Mouse (Mus musculus): Measurements from ENCODE around the gene Prss38.

Prss38 gene

DNA sequence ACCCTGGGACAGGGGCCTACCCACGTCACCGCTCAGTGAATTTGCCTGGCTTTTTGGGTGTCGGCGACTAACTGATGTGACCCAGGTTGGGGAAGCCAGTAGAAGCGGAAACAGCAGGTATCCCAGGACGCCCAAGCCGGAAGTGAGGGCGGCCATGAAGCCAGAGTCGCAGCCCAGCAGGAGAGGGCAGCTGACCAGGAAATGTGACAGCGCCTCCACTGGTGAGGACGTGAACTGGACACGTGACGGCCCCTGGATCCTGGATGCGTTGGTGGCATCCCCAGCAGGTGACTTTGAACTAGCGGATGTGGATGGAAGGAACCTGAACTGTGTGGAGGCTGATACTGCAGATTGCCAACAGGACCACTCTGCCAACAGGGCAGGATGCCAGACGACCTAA, at the start of gene Prss38:
Prss38 (minus strand) TSS at position 183 of the 400 bp plus-strand sequence.
- TF ChIP-seq GATA4 (IDR thresholded peaks at IDR 0.05; ENCODE audit: insufficient replicate concordance, low read length), result no peak

DNA sequence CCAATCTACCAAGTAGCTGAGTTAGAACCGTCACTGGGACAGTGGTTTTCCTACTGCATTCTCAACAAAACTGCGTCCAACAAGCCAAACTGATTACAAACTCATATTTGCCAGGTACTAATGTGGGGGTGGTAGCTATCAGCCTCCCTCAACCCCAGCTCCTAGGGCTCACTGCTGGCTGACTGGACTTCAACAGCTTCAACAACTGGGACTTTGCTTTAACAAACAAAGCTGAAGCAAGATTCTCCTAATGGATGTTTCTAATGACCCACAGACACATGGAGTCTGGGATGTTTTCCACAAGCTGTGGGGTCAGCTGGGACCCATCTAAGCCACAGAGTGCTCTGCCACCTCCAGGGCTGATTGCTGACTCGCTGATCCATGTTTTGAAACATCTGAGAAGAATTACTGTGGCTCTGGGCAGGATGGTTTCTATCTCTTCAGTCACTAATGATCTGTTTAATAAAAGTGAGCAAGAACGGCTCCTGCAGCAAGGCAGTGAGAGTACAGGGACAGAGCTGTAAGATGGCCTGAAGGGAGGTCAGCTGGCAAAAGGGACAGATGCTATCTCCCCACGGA, 47.6 kb upstream of the Prss38 start:
- TF ChIP-seq GATA4 (IDR thresholded peaks at IDR 0.05; ENCODE audit: insufficient replicate concordance, low read length), result no peak

DNA sequence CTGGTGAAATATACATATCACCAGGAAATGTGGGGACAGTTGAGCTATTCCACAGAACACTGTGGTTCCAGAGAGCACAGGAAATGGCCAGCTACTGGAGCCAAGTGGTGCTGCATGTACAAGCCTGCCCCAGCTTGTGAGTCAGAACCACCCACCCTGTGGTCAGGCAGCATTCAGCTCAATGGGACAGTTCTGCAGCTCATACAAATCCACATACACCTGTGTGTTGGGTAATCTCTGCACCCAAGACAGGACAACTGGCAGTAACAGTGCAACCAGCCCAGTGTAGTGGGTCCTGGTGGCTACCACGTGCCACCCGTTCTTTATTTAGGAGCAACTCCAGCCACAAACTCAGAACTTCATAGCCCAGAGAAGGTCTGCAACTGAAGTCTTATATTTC, 46.5 kb upstream of the Prss38 start:
- no peak for TF ChIP-seq GATA4 (IDR thresholded peaks at IDR 0.05; ENCODE audit: insufficient replicate concordance, low read length)

DNA sequence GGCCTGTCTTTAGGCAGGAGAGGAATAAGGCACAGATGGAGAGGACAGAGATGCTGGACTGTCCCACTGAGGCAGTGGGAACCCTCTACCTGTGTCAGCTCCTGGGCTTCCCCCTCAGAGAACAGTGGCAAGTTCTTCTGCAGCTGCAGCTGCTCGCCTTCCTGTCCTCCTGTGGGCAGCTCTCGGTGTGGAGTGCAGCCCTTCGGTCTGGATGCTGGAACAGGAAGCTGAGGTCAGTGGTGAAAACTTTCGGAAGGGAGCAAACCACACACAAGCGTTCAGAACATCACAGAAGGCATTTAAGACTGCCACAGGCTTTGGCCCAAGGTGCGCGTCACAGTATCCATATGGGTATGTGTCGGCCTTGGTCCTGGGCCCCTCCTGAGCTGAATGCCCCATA, 46.0 kb upstream of the Prss38 start:
- TF ChIP-seq GATA4 (IDR thresholded peaks at IDR 0.05; ENCODE audit: insufficient replicate concordance, low read length), result no peak

DNA sequence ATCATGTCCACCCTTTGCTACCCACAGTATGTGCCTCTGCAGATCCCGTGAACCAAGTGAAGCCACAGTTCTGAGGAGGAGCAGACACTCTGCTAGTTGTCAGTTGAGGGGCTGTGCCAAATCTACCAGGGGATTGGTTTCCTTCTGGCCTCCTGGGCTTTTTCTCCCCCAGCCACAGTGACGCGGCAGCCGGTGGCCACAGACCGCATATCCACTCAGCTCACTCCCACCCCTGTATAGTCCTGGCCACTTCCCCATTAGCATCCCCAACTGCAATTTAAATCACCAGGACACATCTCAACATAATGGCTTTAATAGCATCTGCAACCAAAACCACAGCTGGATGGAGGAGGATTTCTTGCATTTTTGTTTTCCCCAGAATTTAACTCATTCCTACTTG, 43.3 kb upstream of the Prss38 start:
- TF ChIP-seq GATA4 (IDR thresholded peaks at IDR 0.05; ENCODE audit: insufficient replicate concordance, low read length), result no peak

DNA sequence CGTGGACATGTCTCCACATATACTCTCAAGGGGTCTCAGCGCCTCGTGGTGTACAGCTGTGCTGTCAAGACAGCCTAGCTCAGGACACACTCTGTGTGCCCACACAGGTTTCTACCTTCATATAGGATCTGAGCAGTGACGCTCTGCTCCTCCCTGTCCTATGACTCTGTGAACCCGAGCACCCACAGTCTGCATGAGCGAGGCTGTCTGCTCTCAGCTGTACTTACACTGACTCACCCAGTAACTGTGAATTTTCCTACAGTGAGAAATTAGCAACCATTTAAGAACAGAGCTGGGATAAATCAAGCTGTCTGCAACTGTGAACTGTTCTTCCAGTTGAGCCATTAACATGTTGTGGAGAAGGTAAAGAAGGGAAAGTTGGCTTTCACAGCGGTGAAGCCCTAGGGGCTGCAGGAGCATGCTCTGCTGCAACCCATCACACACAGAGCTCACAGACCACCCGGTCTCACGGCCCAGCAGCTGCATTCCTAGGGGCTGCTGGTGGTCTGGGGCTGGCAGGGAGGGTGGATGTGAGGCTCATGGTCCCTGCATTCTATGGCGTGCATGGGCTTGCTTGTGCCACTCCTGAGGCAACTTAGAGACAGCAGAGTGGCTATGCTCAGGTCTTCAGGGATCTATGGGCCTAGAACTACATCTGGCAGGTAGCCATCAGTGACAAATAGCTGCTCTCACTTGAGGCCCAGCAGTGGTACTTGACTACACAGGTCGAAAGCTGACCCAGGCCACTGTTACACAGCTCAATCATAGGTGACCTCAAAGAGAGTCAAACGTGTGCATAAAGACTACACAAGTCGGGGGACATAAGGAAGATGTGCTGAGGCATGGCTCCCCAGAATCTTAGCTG, 37.8 kb upstream of the Prss38 start:
- no peak for TF ChIP-seq GATA4 (IDR thresholded peaks at IDR 0.05; ENCODE audit: insufficient replicate concordance, low read length)

DNA sequence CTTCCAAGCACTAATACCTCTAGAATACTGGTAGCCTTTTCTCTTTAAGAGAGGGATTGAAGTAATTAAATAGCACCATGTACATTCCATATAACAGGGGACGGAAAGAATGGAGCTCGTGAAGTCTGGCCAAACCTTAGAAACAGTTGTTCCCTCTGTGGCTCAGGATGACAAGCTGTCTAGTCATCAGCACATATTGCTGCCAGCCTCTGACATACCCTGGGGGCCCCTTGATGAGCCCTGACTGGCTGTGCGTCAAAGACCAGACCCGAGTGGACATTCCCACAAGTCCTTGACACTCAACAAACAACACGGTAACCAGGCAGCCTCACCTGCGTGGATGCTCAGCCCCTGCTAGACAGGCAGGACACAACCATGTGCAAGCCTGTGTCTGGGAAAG, 36.6 kb upstream of the Prss38 start:
- no peak for TF ChIP-seq GATA4 (IDR thresholded peaks at IDR 0.05; ENCODE audit: insufficient replicate concordance, low read length)

DNA sequence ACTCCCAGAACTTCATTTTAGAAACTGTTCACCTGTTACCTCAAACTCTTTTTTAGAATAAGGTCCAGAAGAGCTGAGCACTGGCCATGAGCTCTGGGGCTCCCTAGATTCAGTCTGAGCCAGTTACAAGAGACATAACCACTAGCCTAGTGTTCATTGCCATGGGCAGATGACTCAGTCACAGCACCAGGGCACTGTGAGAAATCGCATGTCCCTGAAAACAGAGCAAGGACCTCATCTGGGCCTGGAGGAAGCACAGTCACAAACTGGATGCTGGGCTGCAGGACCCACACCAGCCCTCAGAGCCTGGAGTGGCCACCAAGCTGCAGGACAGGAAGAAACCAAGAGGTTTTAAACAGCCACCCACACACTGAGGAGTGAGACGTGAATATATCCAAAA, 35.4 kb upstream of the Prss38 start:
- no peak for TF ChIP-seq GATA4 (IDR thresholded peaks at IDR 0.05; ENCODE audit: insufficient replicate concordance, low read length)

DNA sequence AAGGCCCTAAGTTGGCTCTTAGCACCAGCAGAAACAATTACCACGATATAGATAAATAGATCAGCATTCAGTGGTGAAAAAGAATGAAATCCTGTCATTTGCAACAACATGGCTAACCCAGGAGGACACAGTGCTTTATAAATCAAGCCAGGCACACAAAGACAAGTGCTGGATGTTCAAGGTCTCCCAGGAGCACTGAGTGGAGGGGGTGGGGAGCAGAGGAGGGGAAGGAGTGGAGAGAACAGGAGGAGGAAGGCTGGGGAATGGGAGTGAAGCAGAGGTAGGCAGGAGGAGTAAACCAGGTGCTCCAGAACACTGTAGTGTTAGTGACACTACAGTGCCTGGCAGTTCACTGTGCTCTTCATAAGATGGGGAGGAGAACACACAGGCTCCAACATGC, 30.3 kb upstream of the Prss38 start:
- TF ChIP-seq GATA4 (IDR thresholded peaks at IDR 0.05; ENCODE audit: insufficient replicate concordance, low read length), result no peak

DNA sequence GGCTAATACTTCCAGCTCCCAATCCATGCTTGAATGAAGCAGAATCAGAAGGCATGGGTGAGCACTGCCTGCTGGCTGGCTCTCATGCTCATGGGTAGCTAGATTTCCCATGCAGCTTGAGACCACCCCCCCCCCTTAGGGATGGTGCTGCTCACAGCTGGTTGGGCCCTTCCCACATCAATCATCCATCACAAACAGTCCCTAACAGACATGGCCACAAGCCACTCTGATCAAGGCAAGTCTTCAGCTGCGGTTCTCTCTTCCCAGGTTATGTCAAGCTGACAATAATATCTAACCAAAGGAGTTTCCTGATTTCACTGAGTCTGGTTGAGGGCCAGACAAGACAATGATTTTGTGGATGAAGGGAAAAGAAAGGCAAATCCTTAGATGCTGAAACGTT, 25.4 kb upstream of the Prss38 start:
- TF ChIP-seq GATA4 (IDR thresholded peaks at IDR 0.05; ENCODE audit: insufficient replicate concordance, low read length), result no peak

DNA sequence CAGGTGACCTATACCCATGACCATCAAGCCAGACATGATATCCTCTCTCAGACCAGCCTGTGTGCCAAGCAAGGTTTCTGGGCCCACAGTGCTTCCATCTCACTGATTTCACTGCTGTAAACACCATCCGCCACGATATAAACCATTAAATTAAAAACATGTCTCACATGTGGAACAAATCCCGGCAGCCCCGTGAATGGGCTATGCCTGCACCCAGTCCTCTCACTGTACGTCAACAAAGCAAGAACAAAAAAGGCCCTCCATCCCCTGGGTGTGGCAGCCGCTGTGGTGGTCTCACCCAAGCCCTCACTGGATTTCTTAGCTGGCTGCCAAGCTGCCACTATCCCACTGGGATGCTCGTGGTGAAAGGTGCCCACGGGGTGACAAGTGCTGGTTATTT, 24.4 kb upstream of the Prss38 start:
- TF ChIP-seq GATA4 (IDR thresholded peaks at IDR 0.05; ENCODE audit: insufficient replicate concordance, low read length), result no peak

DNA sequence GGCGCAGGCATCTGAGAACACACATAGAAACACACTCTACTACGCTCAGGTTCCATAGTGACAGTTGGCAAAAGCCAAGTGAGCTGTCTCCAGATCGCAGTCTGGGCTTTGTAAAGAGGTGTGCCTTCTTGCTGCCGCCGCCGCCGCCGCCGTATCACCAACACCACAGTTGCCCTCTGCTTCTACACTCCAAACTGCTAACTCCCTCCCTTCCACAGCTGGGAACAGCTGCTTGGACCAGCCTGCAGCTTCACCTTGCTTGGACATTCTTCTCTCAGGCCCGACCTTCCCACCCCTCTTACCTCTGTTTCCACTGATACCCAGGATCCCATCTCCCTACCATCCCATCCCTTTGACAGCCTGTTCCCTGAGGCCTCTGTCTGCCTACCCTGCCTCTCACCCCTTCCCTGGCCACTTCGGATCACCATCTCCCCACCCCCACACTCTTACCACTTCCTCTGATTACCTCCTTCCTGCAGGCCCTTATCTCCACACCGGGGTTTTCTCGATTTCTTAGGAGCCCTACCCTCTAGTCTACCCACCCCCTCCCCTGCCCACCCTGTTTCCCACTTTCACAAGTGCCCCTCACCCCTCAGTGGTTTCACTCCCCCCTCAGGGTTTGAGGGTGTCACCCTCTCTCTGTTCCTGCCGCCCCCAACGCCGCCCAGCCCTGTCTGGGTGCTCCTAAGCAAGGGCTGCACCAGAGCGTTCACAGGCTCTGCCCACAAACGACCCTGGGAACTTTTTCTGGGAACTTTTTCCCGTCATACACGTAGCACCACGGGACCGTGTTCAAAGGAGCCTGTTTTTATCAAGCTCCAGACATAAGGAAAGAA, 22.3 kb upstream of the Prss38 start:
- TF ChIP-seq GATA4 (IDR thresholded peaks at IDR 0.05; ENCODE audit: insufficient replicate concordance, low read length), result no peak

DNA sequence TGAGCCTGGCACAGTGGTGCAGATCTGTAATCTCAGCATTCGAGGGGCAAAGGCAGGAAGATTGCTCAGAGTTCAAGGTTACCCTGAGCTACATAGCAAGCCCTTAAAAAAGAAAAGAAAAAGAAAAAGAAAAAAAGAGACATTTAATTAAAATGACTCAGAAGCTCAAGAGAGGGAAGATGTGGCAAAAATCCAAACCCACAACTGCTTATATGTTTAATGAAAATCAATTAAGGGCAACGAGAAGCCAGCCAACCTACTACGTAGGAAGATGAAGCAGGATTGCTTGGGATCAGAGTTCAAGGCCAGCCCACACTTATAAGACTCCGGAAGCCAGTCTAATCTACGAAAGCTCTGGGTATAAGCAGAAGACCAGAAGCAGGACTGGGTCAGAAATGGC, 19.0 kb upstream of the Prss38 start:
- TF ChIP-seq GATA4 (IDR thresholded peaks at IDR 0.05; ENCODE audit: insufficient replicate concordance, low read length), result no peak

DNA sequence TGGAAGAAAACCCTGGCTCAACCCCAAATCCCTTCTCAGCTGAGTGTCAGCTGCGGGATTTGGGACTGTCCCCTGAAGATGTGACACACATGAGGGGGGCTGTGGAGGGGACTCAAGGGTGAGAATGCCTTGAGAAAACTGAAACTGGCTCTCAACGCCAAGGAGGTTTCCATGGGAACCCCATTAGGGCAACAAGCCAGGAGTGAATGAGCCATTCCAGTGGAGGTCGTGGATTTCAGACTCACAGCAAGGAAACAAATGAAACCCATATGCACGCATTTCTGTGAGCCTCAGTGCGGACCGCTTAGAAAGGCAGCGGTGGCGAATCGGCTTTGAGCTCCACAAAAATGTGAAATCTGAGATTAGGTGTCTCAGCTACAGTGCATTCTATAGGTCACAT, 18.1 kb upstream of the Prss38 start:
- no peak for TF ChIP-seq GATA4 (IDR thresholded peaks at IDR 0.05; ENCODE audit: insufficient replicate concordance, low read length)

DNA sequence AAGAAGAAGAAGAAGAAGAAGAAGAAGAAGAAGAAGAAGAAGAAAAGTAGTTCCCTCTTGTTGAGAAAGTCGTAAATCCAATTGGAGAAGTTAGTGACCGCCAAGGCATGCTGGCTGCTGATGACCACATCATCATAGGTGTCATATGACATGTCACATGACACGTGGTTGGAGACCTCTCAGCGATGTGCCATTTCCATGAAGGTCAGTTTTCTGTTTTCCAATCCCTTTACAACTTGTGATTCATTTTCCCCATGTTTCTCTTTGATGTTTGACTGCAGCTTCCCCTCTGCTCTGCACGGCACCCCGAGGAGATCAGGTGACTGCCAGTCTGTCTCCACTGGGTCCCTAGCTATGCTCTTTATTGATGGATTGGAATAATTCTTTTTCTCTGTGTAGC, 16.8 kb upstream of the Prss38 start:
- TF ChIP-seq GATA4 (IDR thresholded peaks at IDR 0.05; ENCODE audit: insufficient replicate concordance, low read length), result no peak

DNA sequence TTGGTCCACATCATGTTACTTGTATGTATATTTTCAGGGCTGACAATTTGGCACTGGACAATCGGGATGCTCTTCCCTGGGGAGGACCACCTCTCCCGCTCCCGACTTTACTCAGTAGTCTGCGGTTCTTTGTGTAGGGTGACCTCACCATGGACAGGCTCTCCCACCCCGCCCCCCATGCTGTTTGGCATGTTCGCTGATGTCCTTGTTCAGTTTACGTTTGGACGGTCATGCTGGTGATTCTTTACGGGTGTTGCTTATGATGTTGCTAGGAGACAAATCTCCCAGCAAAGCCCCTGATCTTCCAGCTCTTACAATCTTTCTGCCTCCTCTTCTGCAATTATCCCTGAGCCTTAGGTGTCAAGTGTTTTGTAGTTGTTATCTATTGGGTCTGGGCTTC, 15.0 kb upstream of the Prss38 start:
- TF ChIP-seq GATA4 (IDR thresholded peaks at IDR 0.05; ENCODE audit: insufficient replicate concordance, low read length), result no peak
